Mouse (Mus musculus) activated CD4-positive, CD25-positive, alpha-beta regulatory T cell, adult 4 months (primary cell): ENCODE measurements around the gene Ncaph2. TPM values are rescaled to one million over a fixed set of nuclear protein-coding genes. Genes with fewer than 3 reads are reported as not detected.

ENCODE experiments used
- ATAC-seq: one replicate; pipeline ENCODE4 v1.8.0; 2017
- polyA plus RNA-seq, 2 experiments: library from polyadenylated mRNA; unstranded; fragments of 100-300 nt; shearing (Covaris generic); gene quantifications; one replicate each; pipeline ENCODE4 v1.2.1; 2017

Gene Ncaph2
- polyA plus RNA-seq, 2 experiments from 2014 or later, result 141 to 171 TPM

DNA sequence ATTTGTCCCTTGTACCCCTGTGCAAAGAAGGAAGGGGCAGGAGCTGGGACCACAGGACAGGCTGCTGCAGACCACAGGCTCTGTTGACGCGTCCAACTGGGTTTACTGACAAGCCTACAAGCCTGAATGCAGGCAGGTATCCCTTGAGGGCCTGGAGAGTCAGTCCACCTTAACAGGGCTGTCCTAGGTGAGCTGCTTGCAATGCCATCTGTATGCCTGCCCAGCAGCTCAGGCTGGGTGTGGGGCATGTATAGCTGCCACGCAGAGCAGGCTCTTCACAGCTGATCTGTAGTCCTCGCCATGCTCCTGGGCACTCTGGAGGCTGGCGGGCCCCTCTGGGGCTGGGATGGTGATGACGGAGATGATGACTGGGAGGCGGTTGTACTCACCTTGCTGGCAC is 29.1 kb downstream of the Ncaph2 start, which contains the start of gene Klhdc7b:
TSS of gene Klhdc7b (plus strand) at position 301 of the 400 bp plus-strand sequence.
- no peak for ATAC-seq

DNA sequence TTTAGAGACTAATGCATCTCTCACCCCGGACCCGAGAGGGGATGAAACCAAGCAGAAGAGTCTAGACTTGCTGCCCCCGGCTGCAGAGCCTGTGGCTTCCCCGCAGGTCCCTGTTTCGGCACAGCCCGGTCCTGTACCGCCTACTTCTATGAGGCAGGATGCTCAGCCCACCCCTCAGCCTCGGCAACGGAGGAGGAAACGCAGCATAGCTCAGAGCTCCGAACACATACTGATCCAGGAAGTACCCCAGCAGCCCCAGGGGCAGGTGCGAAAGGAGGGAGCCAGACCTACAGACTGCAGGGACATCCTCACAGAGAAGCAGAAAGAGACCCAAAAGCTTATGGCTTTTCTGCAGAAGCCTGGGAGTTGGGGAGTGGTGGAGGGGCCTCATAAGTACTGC is 31.6 kb downstream of the Ncaph2 start:
- peak; percentile 72 for ATAC-seq

DNA sequence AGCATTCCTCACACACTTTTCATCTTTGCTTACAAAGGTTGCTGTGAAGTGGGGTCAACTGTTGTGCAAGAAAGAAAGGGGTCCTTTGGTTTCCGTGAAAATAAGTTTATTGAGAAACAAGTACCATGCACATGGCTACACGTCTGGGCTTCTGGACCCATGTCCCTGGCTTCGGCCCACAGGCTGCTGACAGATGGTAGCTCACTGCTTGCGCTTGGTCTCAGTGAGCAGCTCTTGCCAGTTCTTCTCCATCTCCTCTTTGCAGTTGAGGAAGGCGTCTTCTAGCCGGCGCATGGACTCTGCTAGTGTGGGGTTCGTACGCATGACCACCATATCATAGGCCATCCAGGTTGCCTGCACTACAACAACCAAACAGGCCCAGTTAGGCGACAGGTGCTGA is 34.6 kb downstream of the Ncaph2 start:
- no peak for ATAC-seq

DNA sequence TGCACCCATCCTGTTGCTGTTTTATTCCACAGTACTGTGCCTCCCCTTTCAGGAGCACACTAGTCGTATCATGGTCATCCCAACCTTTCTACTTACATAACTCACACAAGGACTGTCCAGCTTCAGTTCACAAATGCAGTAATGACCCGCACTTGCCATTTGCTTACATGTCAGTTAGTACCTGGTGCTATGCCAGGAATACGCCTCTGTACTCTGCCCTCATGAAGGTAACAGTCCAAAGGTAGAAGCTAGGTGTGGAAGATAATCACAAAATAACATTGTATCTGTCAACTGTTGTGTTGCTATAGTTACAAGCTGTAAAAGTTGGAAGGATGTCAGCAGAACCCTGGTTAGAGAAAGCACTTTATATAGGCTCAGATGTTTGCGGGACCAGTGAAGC is 41.4 kb downstream of the Ncaph2 start:
- no peak for ATAC-seq

DNA sequence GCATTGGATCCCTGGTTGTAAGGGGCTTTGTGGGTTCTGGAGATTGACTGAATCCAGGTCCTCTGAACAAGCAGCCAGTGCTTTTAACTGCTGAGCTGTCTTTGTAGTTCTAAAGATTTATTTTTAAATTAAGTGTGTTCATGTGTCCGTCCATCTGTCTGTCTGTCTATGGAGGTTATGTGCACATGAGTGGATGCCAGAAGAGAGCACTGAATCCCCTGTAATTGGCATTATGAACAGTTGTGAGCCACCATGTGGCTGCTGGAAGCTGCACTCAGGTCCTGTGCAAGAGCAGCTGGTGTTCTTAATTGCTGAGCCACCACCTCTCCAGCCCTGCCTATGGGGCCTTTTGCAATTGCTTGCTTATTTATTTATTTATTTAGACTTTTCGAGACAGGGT is 42.6 kb downstream of the Ncaph2 start:
- ATAC-seq, result no peak

DNA sequence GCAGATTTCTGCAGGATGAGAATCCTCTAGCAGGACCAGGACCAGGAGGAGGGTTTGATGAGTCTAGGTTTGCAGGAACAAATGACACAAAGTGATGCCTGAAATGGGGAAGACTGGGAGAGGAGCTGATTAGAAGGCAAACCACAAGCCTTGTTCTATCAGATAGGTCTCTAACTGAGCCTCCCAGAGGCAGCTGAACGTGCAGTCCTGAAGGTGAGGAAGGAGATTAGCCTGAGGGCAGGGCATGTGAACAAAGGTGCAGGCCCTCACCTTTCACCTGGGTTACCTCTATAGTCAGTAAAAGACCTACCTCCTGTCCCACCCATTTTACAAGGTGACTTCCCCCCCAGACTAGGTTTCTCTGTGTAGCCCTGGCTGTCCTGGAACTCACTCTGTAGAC is 44.2 kb downstream of the Ncaph2 start:
- ATAC-seq, result no peak

DNA sequence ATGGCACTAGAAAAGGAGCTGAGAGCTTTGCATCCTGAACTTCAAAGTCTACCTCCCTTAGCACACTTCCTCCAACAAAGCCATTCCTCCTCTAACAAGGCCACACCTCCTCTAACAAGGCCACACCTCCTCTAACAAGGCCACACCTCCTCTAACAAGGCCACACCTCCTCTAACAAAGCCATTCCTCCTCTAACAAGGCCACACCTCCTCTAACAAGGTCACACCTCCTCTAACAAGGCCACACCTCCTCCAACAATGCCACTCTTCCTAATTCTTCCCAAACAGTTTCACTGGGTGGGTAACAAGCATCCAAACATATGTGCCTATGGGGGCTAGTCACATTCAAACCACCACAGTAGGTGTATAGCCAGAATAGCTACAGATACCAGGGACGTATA is 47.0 kb downstream of the Ncaph2 start:
- ATAC-seq, result no peak

DNA sequence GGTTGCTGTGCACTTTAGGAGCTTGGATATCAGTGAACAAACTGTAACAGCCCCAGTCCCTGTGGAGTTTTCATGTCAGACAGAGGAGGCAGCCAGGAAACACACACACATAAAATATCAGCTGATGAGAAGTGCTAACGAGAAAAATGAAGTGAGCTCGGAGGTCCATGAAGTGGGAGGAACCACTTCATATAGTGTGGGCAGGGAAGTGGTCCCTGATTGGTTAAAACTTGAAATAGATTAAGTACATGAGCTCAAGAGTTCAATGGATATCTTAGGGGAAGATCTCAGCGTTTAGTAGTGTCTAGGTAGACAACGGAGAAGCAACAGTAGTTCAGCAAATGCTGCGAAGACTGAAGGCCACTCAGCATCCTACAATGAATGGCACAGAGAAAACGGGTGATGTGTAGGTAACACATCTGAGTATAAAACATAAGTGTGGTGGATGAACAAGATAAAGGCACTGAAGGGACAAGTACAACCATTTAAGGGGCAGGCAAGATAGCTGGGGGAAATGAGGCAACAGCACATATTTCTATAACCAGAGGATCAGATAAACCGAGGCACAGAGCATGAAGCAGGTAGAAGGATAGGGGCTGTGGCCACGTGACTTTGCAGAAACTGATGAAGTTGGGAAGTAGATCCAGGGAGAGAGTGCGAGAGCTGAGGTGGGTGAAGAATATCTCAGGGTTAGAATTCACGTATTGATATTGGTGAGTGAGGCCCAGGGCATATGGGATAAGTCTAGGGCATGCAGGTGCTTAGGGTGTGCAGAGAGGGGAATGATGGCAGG is 49.5 kb downstream of the Ncaph2 start:
- no peak for ATAC-seq

DNA sequence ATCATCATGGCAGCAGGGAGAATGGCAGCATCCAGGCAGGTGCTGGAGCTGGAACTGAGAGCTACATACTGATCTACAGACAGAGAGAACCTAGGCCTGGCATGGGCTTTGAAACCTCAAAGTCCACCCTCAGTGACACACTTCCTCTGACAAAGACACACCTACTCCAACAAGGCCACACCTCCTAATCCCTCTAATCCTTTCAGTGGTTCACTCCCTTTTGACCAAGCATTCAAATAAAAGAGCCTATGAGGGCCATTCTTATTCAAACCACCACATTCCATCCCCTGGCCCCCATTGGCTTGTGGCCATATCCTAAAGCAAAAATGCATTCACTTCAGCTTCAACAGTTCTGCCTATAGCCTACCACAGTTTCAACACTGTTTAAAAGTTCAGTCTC is 51.2 kb downstream of the Ncaph2 start:
- no peak for ATAC-seq

DNA sequence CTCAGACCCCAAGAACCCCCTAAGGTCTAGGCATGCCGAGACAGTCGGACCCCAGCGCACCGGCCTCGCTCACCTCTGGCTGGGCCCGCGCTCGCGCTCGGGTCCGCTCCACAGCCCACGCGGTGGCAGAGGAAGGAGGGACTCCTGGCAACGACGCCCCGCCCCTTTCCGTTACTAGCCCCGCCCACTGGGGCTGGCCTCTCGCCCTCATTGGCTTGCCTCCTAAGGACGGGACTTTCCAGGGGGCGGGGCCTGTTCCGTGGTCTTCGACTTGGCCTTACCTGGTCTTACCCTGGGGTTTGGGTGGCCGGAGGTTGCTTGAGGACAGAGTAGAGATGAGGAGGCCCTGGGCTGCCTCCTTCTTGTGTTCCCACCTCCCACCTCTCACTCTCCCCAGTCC is 54.6 kb downstream of the Ncaph2 start, which contains the start of gene Syce3:
TSS of gene Syce3 (minus strand) at position 386 of the 400 bp plus-strand sequence.
- ATAC-seq, result no peak

DNA sequence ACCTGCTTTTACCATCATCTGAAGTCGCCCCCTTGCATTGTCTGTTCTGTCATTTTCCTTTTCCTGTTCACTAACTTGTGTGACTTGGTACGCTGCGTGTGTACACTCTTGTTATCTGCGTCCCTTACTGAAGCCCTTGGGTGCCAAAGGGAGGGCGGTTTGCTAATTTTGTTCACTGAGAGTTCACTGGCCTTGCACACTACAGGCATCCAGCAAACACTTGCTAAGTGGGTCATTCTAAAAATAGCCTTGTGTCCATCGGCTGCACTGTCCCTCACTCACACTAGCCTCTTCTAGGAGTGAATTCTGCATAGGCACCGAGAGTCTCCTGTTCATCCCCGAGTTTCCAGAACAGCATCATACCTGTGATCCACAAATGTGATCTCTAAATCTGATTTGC is 59.8 kb downstream of the Ncaph2 start:
- ATAC-seq, result no peak

DNA sequence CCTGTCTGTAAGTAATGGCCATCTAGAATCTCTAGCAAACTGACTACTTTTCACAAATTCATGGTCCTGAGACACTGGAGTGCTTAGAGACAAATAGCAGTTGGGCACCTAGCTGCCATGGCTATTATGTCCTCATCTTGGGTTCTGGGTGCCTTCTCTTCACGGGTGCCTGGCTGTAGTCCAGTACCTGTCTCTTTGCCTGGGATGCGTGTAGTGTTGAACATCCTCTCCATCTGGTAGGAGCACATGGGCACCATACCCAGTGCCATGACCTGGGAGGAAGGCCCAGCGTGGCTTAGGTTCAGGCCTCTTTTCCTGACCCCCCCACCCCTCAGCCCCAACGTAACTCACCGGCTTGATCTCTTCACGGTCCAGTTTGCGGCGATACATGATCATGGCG is 66.4 kb downstream of the Ncaph2 start:
- ATAC-seq, result no peak

Other genes starting within 250 kb of the Ncaph2 start
- gene Tubgcp6, start 232.6 kb upstream of the Ncaph2 start, polyA plus RNA-seq, result 10 to 100 TPM; 12.6 to 13.2 TPM
- gene Hdac10, start 227.0 kb upstream of the Ncaph2 start, polyA plus RNA-seq, result 10 to 100 TPM; 14.3 to 16.1 TPM
- 1 to 10 TPM; 1.1 to 2.1 TPM for gene Mapk12, start 215.0 kb upstream of the Ncaph2 start, polyA plus RNA-seq
- 10 to 100 TPM; 21.2 to 22.5 TPM for gene Mapk11, start 206.1 kb upstream of the Ncaph2 start, polyA plus RNA-seq
- 1 to 10 TPM; 1.0 to 2.1 TPM for gene Plxnb2, start 174.9 kb upstream of the Ncaph2 start, polyA plus RNA-seq
- gene Dennd6b, start 159.2 kb upstream of the Ncaph2 start, polyA plus RNA-seq, result 1 to 10 TPM; 7.7 to 8.4 TPM
- 10 to 100 TPM; 20.8 to 25.1 TPM for gene Ppp6r2, start 144.2 kb upstream of the Ncaph2 start, polyA plus RNA-seq
- 100 to 1,000 TPM in 1 of 2 experiments, 10 to 100 TPM in 1; 80.4 to 102 TPM for gene Sbf1, start 40.4 kb upstream of the Ncaph2 start, polyA plus RNA-seq
- gene Adm2, start 33.0 kb upstream of the Ncaph2 start, polyA plus RNA-seq, result not detected
- gene Miox, start 21.3 kb upstream of the Ncaph2 start, polyA plus RNA-seq, result not detected
- gene Lmf2, start 60 bp upstream of the Ncaph2 start, polyA plus RNA-seq, result 10 to 100 TPM; 20.8 to 38.6 TPM
- gene Sco2, start 18.1 kb downstream of the Ncaph2 start, polyA plus RNA-seq, result 1 to 10 TPM; 2.1 to 4.9 TPM
- under 1 TPM; 0.61 to 0.74 TPM for gene Tymp, start 21.3 kb downstream of the Ncaph2 start, polyA plus RNA-seq
- 1 to 10 TPM; 1.2 to 1.9 TPM for gene Odf3b, start 23.6 kb downstream of the Ncaph2 start, polyA plus RNA-seq
- gene Klhdc7b, start 29.2 kb downstream of the Ncaph2 start, polyA plus RNA-seq, result under 1 TPM in 1 of 2 experiments, not detected in 1; 0.23 TPM
- not detected for gene Syce3, start 54.8 kb downstream of the Ncaph2 start, polyA plus RNA-seq
- gene Cpt1b, start 70.1 kb downstream of the Ncaph2 start, polyA plus RNA-seq, result under 1 TPM; 0.26 to 0.57 TPM
- gene C730034F03Rik, start 73.9 kb downstream of the Ncaph2 start, polyA plus RNA-seq, result 1 to 10 TPM; 4.1 to 5.8 TPM
- not detected for gene Gm44502, start 74.0 kb downstream of the Ncaph2 start, polyA plus RNA-seq
- 10 to 100 TPM; 50.7 to 55.4 TPM for gene Chkb, start 74.2 kb downstream of the Ncaph2 start, polyA plus RNA-seq
- gene Mapk8ip2, start 98.2 kb downstream of the Ncaph2 start, polyA plus RNA-seq, result under 1 TPM in 1 of 2 experiments, not detected in 1; 0.34 TPM
- gene Arsa, start 121.7 kb downstream of the Ncaph2 start, polyA plus RNA-seq, result 1 to 10 TPM; 6.8 to 8.6 TPM
- not detected for gene Shank3, start 143.9 kb downstream of the Ncaph2 start, polyA plus RNA-seq
- not detected for gene Acr, start 212.6 kb downstream of the Ncaph2 start, polyA plus RNA-seq
- 1 to 10 TPM in 1 of 2 experiments, under 1 TPM in 1; 0.88 to 2.6 TPM for gene Rabl2, start 236.2 kb downstream of the Ncaph2 start, polyA plus RNA-seq